Mouse (Mus musculus): ENCODE results near the gene Tas2r118. TPM values are rescaled to one million over a fixed set of nuclear protein-coding genes. Genes with fewer than 3 reads are reported as not detected.

The Tas2r118 gene
- polyA plus RNA-seq, 1 experiment from 2014 or later: not detected

DNA sequence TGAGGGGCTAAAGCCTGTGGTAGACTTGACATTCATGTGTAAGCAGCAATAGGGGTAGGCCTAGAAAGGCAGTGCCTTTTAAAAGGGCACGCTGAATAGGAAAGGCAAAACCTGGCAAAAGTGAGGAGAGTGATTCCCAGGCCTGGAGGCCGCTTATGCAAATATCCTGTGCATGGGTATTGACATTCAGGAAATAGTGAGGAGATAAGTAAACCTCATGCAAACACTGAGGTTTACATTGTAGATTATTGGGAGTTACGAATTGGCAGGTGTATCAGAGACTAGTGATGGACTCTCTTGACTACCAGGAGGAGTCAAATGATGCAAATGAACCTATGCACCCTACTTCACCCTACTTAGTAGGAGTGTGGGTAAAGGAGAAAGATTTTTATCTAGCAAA, 3.9 kb downstream of the Tas2r118 start:
- Histone ChIP-seq H3K9me3 (ENCODE audit: low read length) (no peaks in the 10 kb centered on the region), H3K27me3 (ENCODE audit: insufficient read depth, low read length) (no peaks in the 10 kb centered on the region), H3K4me1 (ENCODE audit: insufficient read depth) (no peaks in the 10 kb centered on the region), H3K27ac (ENCODE audit: low read depth) (no peak overlapping the region), H3K9ac (replicated peaks) (no peak overlapping the region), H3K4me2 (ENCODE audit: low read depth, low read length) (no peak overlapping the region), H3K36me3 (replicated peaks; ENCODE audit: insufficient read depth, low read length) (no peaks in the 10 kb centered on the region), H3K4me3 (ENCODE audit: low read depth, low read length) (no peak overlapping the region)
- ATAC-seq (no peak), DNase-seq (no peak)
- no peak for TF ChIP-seq CTCF (IDR thresholded peaks at IDR 0.05; ENCODE audit: low read depth)
- TF ChIP-seq EP300 (IDR thresholded peaks at IDR 0.05; ENCODE audit: low read depth): no peak
- WGBS (ENCODE audit: insufficient replicate concordance): 35% methylated on average over 3 of the region's 3 CpGs

DNA sequence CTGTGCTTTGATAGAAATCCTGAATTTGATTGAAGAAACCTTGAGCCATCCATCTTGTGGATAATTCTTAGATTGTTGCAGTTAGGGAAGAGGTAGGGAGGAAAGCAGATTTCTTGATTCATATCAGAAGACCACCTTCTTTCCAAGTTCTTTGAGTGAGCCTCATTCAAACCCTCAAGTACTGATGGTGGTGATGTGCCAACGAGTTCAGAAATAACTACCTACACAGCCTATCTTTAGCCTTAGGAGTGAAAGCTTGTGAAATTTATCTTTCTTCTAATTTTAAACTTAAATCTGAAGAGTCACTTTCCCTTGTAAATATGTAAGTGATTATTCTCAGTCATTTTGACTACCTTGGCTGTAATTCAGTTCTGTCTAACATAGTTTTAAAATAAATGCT, 6.1 kb downstream of the Tas2r118 start:
- no peak overlapping the region for H3K4me2 ChIP-seq (ENCODE audit: low read depth, low read length)
- H3K27me3 ChIP-seq (ENCODE audit: insufficient read depth, low read length): no peaks in the 10 kb centered on the region
- no peak for TF ChIP-seq EP300 (IDR thresholded peaks at IDR 0.05; ENCODE audit: low read depth)
- H3K9ac ChIP-seq (replicated peaks): no peak overlapping the region
- no peaks in the 10 kb centered on the region for H3K4me1 ChIP-seq (ENCODE audit: insufficient read depth)
- ATAC-seq (no peak), DNase-seq (no peak)
- no peak overlapping the region for H3K27ac ChIP-seq (ENCODE audit: low read depth)
- H3K36me3 ChIP-seq (replicated peaks; ENCODE audit: insufficient read depth, low read length): no peaks in the 10 kb centered on the region
- no peak overlapping the region for H3K4me3 ChIP-seq (ENCODE audit: low read depth, low read length)
- WGBS (ENCODE audit: insufficient replicate concordance): 51% methylated on average over 1 of the region's 1 CpGs
- H3K9me3 ChIP-seq (ENCODE audit: low read length): no peaks in the 10 kb centered on the region

DNA sequence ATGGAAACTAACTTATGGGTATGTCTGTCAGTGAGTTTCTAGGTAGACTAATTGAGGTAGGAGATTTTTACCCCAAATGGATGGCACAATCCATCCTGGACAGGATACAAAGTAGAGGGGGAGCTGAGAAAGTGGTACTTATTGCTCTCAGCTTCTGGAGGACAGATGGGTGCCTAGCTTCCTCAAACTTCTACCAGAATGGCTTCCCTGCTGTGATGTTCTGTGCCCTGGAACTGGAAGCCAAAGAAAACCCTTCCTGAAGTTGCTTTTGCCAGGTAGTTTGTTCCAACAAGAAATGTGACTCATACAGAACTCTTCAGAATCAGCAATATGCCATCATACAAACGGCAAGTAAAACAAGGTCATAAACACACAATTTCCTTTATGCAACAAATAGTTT, 29.1 kb downstream of the Tas2r118 start:
- DNase-seq (no peak), ATAC-seq (no peak)
- Histone ChIP-seq H3K27ac (ENCODE audit: low read depth) (no peak overlapping the region), H3K27me3 (ENCODE audit: insufficient read depth, low read length) (no peaks in the 10 kb centered on the region), H3K9me3 (ENCODE audit: low read length) (no peaks in the 10 kb centered on the region), H3K9ac (replicated peaks) (no peak overlapping the region), H3K4me1 (ENCODE audit: insufficient read depth) (no peaks in the 10 kb centered on the region), H3K36me3 (replicated peaks; ENCODE audit: insufficient read depth, low read length) (no peaks in the 10 kb centered on the region), H3K4me2 (ENCODE audit: low read depth, low read length) (no peak overlapping the region), H3K4me3 (ENCODE audit: low read depth, low read length) (no peak overlapping the region)
- 77% methylated on average over 1 of the region's 1 CpGs for WGBS (ENCODE audit: insufficient replicate concordance)
- TF ChIP-seq EP300 (IDR thresholded peaks at IDR 0.05; ENCODE audit: low read depth) (no peak), CTCF (IDR thresholded peaks at IDR 0.05; ENCODE audit: low read depth) (no peak)

DNA sequence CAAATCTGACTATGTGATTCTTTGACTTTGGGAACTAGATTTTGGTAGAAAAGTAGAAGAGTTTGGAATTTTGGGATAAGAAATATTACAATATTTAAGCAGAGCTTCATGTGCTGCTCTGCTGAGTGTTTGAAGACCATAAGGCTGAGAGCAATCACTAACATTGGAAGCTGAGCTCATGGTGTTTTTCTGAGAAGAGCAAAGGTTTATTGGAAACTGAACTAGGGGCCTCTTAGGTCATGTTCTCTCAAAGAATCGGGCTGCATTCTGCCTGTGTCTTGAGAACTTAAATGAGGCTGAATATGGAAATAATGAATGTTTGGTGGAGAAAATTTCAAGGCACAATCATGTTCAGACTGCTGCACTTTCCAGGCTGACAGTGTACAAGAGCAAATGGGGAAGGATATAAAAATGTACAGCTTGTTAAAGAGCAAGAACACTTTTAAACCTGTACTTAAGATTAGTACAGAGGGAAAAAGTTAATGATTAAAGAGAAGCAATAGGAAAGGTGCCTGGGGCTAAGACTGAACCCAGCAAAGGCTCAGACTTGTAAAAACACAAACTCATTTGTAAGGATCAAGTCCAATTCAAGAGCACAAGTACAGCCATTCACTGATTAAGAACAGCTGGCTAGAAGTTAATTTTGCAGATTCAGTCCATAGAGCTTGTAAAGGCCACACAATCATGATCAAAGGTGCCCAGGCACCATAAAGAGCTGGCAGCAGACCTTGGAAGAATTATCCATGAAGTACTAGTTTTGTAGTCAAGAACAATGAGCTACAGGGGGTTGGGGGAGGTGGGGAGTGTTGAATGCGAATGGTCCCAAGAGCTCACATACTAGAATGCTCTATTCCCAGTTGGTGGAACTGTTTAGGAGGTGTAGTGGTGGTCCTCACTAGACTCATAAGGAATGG, 31.0 kb downstream of the Tas2r118 start:
- Histone ChIP-seq H3K27ac (ENCODE audit: low read depth) (no peak overlapping the region), H3K36me3 (replicated peaks; ENCODE audit: insufficient read depth, low read length) (no peaks in the 10 kb centered on the region), H3K4me1 (ENCODE audit: insufficient read depth) (no peaks in the 10 kb centered on the region), H3K4me3 (ENCODE audit: low read depth, low read length) (no peak overlapping the region), H3K9me3 (ENCODE audit: low read length) (no peaks in the 10 kb centered on the region), H3K9ac (replicated peaks) (no peak overlapping the region), H3K4me2 (ENCODE audit: low read depth, low read length) (no peak overlapping the region), H3K27me3 (ENCODE audit: insufficient read depth, low read length) (no peaks in the 10 kb centered on the region)
- DNase-seq (no peak), ATAC-seq (no peak)
- TF ChIP-seq CTCF (IDR thresholded peaks at IDR 0.05; ENCODE audit: low read depth) (no peak), EP300 (IDR thresholded peaks at IDR 0.05; ENCODE audit: low read depth) (no peak)
- WGBS (ENCODE audit: insufficient replicate concordance): 67% methylated on average over 2 of the region's 2 CpGs

DNA sequence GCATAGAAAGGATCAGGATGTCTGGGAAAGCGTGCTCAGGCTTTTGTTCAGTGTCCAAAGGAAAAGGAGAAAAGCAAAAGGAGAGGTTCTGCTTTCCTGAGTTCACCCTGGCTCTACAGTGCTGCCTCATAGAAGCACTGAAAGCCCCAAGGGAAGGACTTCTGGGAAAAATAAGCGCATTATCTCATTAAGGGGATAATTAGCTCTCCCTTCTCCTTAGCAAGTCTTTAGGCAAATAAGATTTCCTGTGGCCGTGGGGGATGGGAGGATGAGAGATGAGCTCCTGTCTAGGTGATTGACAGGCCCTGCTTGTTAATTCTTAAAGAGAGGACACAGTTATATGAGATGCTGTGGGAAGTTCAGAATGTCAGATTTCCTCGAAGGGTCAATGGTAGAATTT, 33.4 kb downstream of the Tas2r118 start:
- H3K9ac ChIP-seq (replicated peaks): no peak overlapping the region
- no peaks in the 10 kb centered on the region for H3K36me3 ChIP-seq (replicated peaks; ENCODE audit: insufficient read depth, low read length)
- no peaks in the 10 kb centered on the region for H3K9me3 ChIP-seq (ENCODE audit: low read length)
- WGBS (ENCODE audit: insufficient replicate concordance): 53% methylated on average over 4 of the region's 4 CpGs
- no peak for DNase-seq
- no peak overlapping the region for H3K4me2 ChIP-seq (ENCODE audit: low read depth, low read length)
- no peak overlapping the region for H3K27ac ChIP-seq (ENCODE audit: low read depth)
- no peaks in the 10 kb centered on the region for H3K4me1 ChIP-seq (ENCODE audit: insufficient read depth)
- no peak overlapping the region for H3K4me3 ChIP-seq (ENCODE audit: low read depth, low read length)
- no peaks in the 10 kb centered on the region for H3K27me3 ChIP-seq (ENCODE audit: insufficient read depth, low read length)
- no peak for ATAC-seq
- no peak for TF ChIP-seq EP300 (IDR thresholded peaks at IDR 0.05; ENCODE audit: low read depth)
- no peak for TF ChIP-seq CTCF (IDR thresholded peaks at IDR 0.05; ENCODE audit: low read depth)

DNA sequence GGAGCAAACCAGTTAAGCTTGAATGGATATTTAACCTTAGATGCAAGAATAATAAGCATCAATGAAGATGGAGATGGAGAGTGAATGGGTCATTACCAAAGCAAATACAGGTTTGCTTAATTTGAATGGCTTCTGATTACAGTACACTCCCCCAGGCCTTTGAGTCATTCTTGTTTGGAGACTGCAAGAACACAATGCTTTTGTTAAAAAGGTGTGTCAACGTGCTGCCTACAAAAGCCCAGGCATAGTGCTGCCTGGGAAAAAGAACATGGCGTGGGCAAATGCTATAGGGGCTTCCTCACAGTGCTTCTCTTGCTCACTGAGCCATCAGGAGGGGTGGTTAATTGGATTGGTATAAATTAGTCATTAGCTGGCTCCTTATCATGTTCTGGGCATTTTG, 46.1 kb downstream of the Tas2r118 start:
- Histone ChIP-seq H3K9ac (replicated peaks) (no peak overlapping the region), H3K27ac (ENCODE audit: low read depth) (no peak overlapping the region), H3K4me1 (ENCODE audit: insufficient read depth) (no peaks in the 10 kb centered on the region), H3K27me3 (ENCODE audit: insufficient read depth, low read length) (no peaks in the 10 kb centered on the region), H3K9me3 (ENCODE audit: low read length) (no peaks in the 10 kb centered on the region; the same call in 1 of the 2 replicates), H3K4me3 (ENCODE audit: low read depth, low read length) (no peak overlapping the region), H3K36me3 (replicated peaks; ENCODE audit: insufficient read depth, low read length) (no peaks in the 10 kb centered on the region), H3K4me2 (ENCODE audit: low read depth, low read length) (no peak overlapping the region)
- 35% methylated on average over 2 of the region's 2 CpGs for WGBS (ENCODE audit: insufficient replicate concordance)
- ATAC-seq (no peak), DNase-seq (no peak)
- no peak for TF ChIP-seq EP300 (IDR thresholded peaks at IDR 0.05; ENCODE audit: low read depth)
- TF ChIP-seq CTCF (IDR thresholded peaks at IDR 0.05; ENCODE audit: low read depth): no peak

Other genes starting within 250 kb of the Tas2r118 start
- gene Cadps2, start 130.6 kb downstream of the Tas2r118 start, polyA plus RNA-seq (2015; fragmentation: Nextera tagmentation; extraction: Ambion mirVana): 0.13 and 0.18 TPM in 2 replicates
- not detected in 2 replicates for gene Slc13a1, start 198.0 kb upstream of the Tas2r118 start, polyA plus RNA-seq (2015; fragmentation: Nextera tagmentation; extraction: Ambion mirVana)

Data from liver, postnatal 0 days (tissue).